Mouse (Mus musculus) embryonic facial prominence, embryonic 14.5 days (tissue): ENCODE measurements around the gene Snorc. TPM values are rescaled to one million over a fixed set of nuclear protein-coding genes. Genes with fewer than 3 reads are reported as not detected.
A peak's percentile ranks its signal among the peaks of the same experiment; 100 is the strongest.

ENCODE experiments used
- ATAC-seq: fragments of 200-750 bp; cut with Nextera tagmentation; 2 replicates; pipeline ENCODE4 v1.8.0; 2017; ENCODE audit warnings: low read depth, moderate number of reproducible peaks, moderate TSS enrichment
- DNase-seq: peaks from one replicate; pipeline ENCODE4 v3.0.0-alpha.2; 2015; ENCODE audit warnings: low spot score
- H3K27ac ChIP-seq: fragments of 300-500 bp; sonication (generic); replicated peaks from 2 replicates; pipeline ENCODE4 v1.5.1; 2014; ENCODE audit warnings: low read depth, mild to moderate bottlenecking, low read length, moderate library complexity
- H3K27me3 ChIP-seq: fragments of 300-500 bp; sonication (generic); replicated peaks from 2 replicates; pipeline ENCODE4 v1.6.1; 2014; ENCODE audit warnings: low read length; ENCODE audit not compliant: control insufficient read depth, insufficient read depth
- H3K36me3 ChIP-seq: fragments of 300-500 bp; sonication (generic); 2 replicates; pipeline ENCODE4 v1.6.1; 2014; ENCODE audit warnings: low read length, mixed read lengths; ENCODE audit not compliant: control insufficient read depth, insufficient read depth
- H3K4me1 ChIP-seq: fragments of 300-500 bp; sonication (generic); 2 replicates; pipeline ENCODE4 v1.6.1; 2014; ENCODE audit warnings: antibody characterized with exemption, low read length; ENCODE audit not compliant: control insufficient read depth, insufficient read depth
- H3K4me2 ChIP-seq: fragments of 300-500 bp; sonication (generic); 2 replicates; pipeline ENCODE4 v1.6.1; 2014; ENCODE audit warnings: low read depth, mild to moderate bottlenecking, low read length, moderate library complexity, mixed read lengths
- H3K4me3 ChIP-seq: fragments of 300-500 bp; sonication (generic); 2 replicates; pipeline ENCODE4 v1.5.1; 2014; ENCODE audit warnings: low read depth, mild to moderate bottlenecking, low read length
- H3K9ac ChIP-seq: fragments of 300-500 bp; sonication (generic); 2 replicates; pipeline ENCODE4 v1.6.1; 2014; ENCODE audit warnings: low read depth, mild to moderate bottlenecking, low read length, moderate library complexity, mixed read lengths
- H3K9me3 ChIP-seq: fragments of 300-500 bp; sonication (generic); 2 replicates; pipeline ENCODE4 v1.6.1; 2016; ENCODE audit warnings: low read length; ENCODE audit not compliant: control insufficient read depth
- WGBS: fragments of 180-500 bp; shearing (Covaris S2); extraction: QIAGEN DNeasy Blood & Tissue Kit; methylation state at CpG from one replicate; pipeline ENCODE4 v1.1.7; 2014; 5-methylcytosine and 5-hydroxymethylcytosine counted together
- polyA plus RNA-seq: library from polyadenylated mRNA; unstranded; fragments of >200 nt; fragmentation: Nextera tagmentation; extraction: Ambion mirVana; gene quantifications from 2 replicates; pipeline ENCODE4 v1.2.1, GENCODE M21; 2014

The Snorc gene
- polyA plus RNA-seq, 1 experiment from 2014 or later: 19.9 TPM

DNA sequence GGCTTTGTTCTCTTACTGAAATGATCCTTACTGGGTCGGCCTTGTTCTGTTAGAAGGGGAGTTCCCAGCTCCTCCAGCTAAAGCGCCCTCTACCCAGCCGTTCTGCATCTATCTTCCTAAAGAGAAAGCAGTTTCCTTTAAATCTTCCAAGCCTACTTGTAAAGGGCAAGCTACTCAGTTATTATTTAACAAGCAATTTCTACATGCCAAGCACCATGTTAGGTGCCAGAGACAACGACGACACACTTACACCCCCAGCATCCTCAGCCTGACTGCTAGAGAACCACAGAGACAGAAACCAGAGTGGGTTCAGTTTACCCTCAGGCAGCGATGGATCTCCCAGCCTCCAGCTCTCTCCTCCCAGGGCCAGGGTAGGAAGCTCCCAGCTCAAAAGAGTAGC lies 37.8 kb downstream of the Snorc start:
- no peaks in the 10 kb centered on the region for H3K36me3 ChIP-seq
- H3K9me3 ChIP-seq: no peaks in the 10 kb centered on the region
- ATAC-seq (no peak), DNase-seq (no peak)
- no peak overlapping the region for H3K27ac ChIP-seq
- H3K4me1 ChIP-seq: 0 out of 2 replicates have a peak, but pooled peaks cover 4% of the 10 kb centered on the region
- peaks cover 44% of the 10 kb centered on the region for H3K27me3 ChIP-seq
- H3K9ac ChIP-seq: no peak overlapping the region
- no peak overlapping the region for H3K4me3 ChIP-seq
- no peak overlapping the region for H3K4me2 ChIP-seq
- WGBS: 51% methylated on average over 6 of the region's 6 CpGs

GRCm38 (mm10) chr1:87508591-87509560 lies 38.8 kb downstream of the Snorc start:
- no peak for DNase-seq
- WGBS: 16% methylated on average over 26 of the region's 26 CpGs
- Histone ChIP-seq H3K4me1 (0 out of 2 replicates have a peak, but pooled peaks cover 4% of the 10 kb centered on the region), H3K4me2 (peak overlapping the region; percentile 100), H3K27me3 (peaks cover 44% of the 10 kb centered on the region), H3K4me3 (peak overlapping the region; percentile 65), H3K27ac (no peak overlapping the region), H3K9ac (peak overlapping the region; percentile 65; the same call in 1 of the 2 replicates), H3K36me3 (no peaks in the 10 kb centered on the region), H3K9me3 (no peaks in the 10 kb centered on the region)
- no peak for ATAC-seq

- ATAC-seq: peak; percentile 35
- DNase-seq: no peak
- peak within 1 kb of the TSS; percentile 100 for H3K4me2 ChIP-seq
- 1% methylated on average over 33 of the region's 56 CpGs for WGBS
- 0 out of 2 replicates have a peak, but pooled peaks cover 4% of the 10 kb centered on the region for H3K4me1 ChIP-seq
- H3K4me3 ChIP-seq: peak within 1 kb of the TSS; percentile 65
- peak within 1 kb of the TSS; percentile 65 for H3K9ac ChIP-seq
- no peaks in the 10 kb centered on the region for H3K36me3 ChIP-seq
- no peaks in the 10 kb centered on the region for H3K9me3 ChIP-seq
- no peak within 1 kb of the TSS for H3K27ac ChIP-seq
- H3K27me3 ChIP-seq: peaks cover 44% of the 10 kb centered on the region
These were observed 39.6 kb downstream of the Snorc start, which contains the start of gene Neu2 for GRCm38 (mm10) chr1:87509561-87510165. Neu2 (plus strand) TSS chr1:87509889.

GRCm38 (mm10) chr1:87510166-87510691 lies 40.2 kb downstream of the Snorc start:
- Histone ChIP-seq H3K9ac (peak overlapping the region; percentile 65), H3K4me3 (peak overlapping the region; percentile 65), H3K9me3 (no peaks in the 10 kb centered on the region), H3K36me3 (no peaks in the 10 kb centered on the region), H3K27me3 (peaks cover 44% of the 10 kb centered on the region), H3K4me2 (peak overlapping the region; percentile 100), H3K4me1 (0 out of 2 replicates have a peak, but pooled peaks cover 4% of the 10 kb centered on the region), H3K27ac (no peak overlapping the region)
- DNase-seq (peak; percentile 65), ATAC-seq (peak; percentile 88)
- 0% methylated on average over 16 of the region's 61 CpGs for WGBS

DNA sequence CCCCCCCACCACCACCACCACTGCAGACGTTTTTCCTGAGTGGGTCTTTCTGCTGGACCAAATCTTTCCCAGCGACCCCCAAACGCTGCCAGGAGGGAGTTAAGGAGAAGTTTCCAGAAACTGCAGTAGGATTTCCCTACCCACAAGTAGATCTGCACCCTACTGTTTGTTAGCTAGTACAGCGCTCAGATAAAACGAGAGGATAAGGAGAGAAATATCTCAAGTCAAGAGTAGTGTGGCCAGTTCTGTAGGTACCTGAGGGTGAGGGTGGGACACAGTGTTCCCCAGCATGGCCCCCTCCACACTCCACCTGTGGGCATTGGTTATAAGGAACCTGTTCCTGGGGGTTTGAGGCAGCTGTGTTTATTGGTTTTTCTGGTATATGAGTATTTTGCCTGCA lies 40.8 kb downstream of the Snorc start:
- WGBS: 25% methylated on average over 5 of the region's 5 CpGs
- Histone ChIP-seq H3K4me3 (peak overlapping the region; percentile 65; the same call in 1 of the 2 replicates), H3K36me3 (no peaks in the 10 kb centered on the region), H3K9ac (no peak overlapping the region), H3K27ac (no peak overlapping the region), H3K4me2 (peak overlapping the region; percentile 100), H3K9me3 (no peaks in the 10 kb centered on the region), H3K27me3 (peaks cover 44% of the 10 kb centered on the region), H3K4me1 (0 out of 2 replicates have a peak, but pooled peaks cover 4% of the 10 kb centered on the region)
- DNase-seq (no peak), ATAC-seq (no peak)

DNA sequence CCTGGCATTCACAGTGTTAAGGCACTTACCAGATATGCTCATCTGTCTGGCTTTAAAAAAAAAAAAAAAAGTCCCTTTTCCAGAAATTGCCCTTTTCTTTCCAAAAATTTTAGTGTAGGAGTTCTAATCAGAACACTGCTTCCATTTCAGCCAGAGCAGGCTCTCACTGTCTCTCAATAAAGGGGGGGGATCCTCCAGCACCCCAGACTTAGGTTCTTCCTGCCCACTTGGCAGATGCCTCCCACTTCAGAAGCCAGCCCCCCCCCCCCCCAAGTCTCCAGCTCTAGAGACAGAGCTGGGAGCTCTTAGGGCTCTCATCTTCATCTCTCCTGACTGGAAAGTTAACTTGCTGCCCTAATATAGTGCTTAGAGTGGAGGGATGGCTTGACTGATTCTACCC lies 50.4 kb downstream of the Snorc start:
- Histone ChIP-seq H3K9ac (no peak overlapping the region), H3K36me3 (no peaks in the 10 kb centered on the region), H3K9me3 (no peaks in the 10 kb centered on the region), H3K27me3 (no peaks in the 10 kb centered on the region), H3K4me2 (peak overlapping the region; percentile 36; the same call in 1 of the 2 replicates), H3K27ac (no peak overlapping the region), H3K4me3 (no peak overlapping the region), H3K4me1 (no peaks in the 10 kb centered on the region)
- no peak for ATAC-seq
- DNase-seq: no peak

GRCm38 (mm10) chr1:87521523-87521922 lies 51.5 kb downstream of the Snorc start:
- Histone ChIP-seq H3K27ac (no peak overlapping the region), H3K9me3 (no peaks in the 10 kb centered on the region), H3K9ac (no peak overlapping the region), H3K4me3 (no peak overlapping the region), H3K4me1 (no peaks in the 10 kb centered on the region), H3K27me3 (no peaks in the 10 kb centered on the region), H3K4me2 (no peak overlapping the region), H3K36me3 (no peaks in the 10 kb centered on the region)
- DNase-seq: no peak
- no peak for ATAC-seq
- 58% methylated on average over 1 of the region's 1 CpGs for WGBS

DNA sequence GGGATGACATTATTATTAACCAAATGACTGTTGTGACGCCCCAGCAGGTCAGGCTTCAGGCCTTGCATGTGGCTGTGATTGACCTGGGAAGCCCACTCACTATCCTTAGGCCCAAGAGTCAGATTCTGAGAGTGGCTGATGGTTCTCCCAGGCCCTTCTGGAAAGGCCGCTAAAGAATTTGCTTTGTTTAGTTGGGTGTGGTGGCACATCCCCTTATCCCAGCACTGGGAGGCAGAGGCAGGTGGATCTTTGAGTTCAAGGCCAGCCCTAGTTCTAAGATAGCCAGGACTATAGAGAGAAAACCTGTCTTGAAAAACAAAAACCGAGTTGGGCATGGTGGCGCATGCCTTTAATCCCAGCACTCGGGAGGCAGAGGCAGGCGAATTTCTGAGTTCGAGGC lies 55.0 kb downstream of the Snorc start:
- Histone ChIP-seq H3K27ac (no peak overlapping the region), H3K4me2 (no peak overlapping the region), H3K27me3 (no peaks in the 10 kb centered on the region), H3K4me3 (no peak overlapping the region), H3K4me1 (no peaks in the 10 kb centered on the region), H3K9me3 (no peaks in the 10 kb centered on the region), H3K36me3 (no peaks in the 10 kb centered on the region), H3K9ac (no peak overlapping the region)
- ATAC-seq (no peak), DNase-seq (no peak)
- whole genome bisulfite sequencing: 90% methylated on average over 7 of the region's 7 CpGs
